Mouse (Mus musculus): ENCODE measurements at regions not wholly inside any gene's neighbourhood (a gene's known extent, or its start where the extent isn't known, plus 50 kb on each side); places are given as distances from the start of the nearest gene placed in this dataset.
A peak's percentile ranks its signal among the peaks of the same experiment; 100 is the strongest.

GRCm38 (mm10) chr10:30946601-30947000 lies 104.0 kb upstream of the Hey2 start:
- no peak for DNase-seq

GRCm38 (mm10) chr10:30918322-30918988 lies 75.9 kb upstream of the Hey2 start:
- no peak for DNase-seq

- peak in 1 of 2 experiments; percentile 1 for DNase-seq
These were observed 51.2 kb upstream of the Hey2 start for GRCm38 (mm10) chr10:30893771-30894170.
